Mouse (Mus musculus): Measurements from ENCODE around the gene Jakmip3.

Gene Jakmip3

DNA sequence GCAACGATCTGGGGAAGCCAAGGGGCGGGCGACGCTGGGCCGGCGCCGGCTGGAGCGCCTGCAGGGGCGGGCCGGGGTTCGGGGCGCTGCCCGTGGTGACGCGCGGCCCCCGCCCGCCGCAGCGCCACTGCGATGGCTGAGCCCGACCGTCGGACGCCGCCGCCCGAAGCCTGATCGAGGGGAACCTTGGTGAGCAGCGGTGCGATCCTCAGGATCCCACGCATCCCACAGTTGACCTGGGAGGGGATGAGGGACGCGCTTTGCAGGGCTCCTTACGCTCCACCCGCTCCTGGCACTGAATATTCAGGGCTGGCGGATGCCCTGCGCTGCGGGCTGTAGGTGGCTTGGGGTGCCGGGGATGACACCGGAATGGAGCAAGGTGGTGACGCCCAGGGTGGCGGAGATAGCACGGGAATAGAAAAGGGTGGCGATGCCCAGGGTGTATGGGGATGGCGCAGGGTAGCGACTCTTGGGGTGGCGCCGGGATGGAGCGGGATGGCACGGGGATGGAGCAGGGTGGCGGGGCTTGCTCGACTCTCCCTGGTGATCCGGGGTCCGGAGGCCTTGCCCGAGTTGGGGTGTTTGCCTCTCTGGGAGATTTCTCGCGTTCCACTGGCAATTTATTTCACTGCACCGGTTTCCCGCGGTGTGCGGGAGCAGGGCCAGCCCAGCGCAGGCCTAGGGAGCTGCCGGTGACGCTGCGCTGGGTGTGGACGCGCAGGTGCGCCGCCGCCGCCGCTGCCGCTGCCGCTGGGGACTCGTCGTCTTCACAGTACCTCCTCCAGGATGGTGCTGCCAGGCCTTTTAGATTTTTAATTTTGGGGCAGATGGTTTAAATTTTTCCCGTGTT is at the start of gene Jakmip3:
TSS of gene Jakmip3 (plus strand) at position 119 of the 850 bp plus-strand sequence.
- in situ Hi-C loops (cut with MboI; ENCODE audit: low pct_unique_long_range_greater_than_20kb in 1 of 2, low sequenced_read_pairs in 2 of 2, unreplicated experiment in 1 of 2): no loop called here

- in situ Hi-C loops (cut with MboI; ENCODE audit: low pct_unique_long_range_greater_than_20kb in 1 of 2, low sequenced_read_pairs in 2 of 2, unreplicated experiment in 1 of 2): no loop called here
Observed at GRCm38 (mm10) chr7:138898122-138898521, 42.4 kb upstream of the Jakmip3 start.

GRCm38 (mm10) chr7:138898743-138899142 is 41.8 kb upstream of the Jakmip3 start:
- in situ Hi-C loops (cut with MboI; ENCODE audit: low pct_unique_long_range_greater_than_20kb in 1 of 2, low sequenced_read_pairs in 2 of 2, unreplicated experiment in 1 of 2): no loop called here

GRCm38 (mm10) chr7:138903886-138904435 is 36.6 kb upstream of the Jakmip3 start:
- in situ Hi-C loops (cut with MboI; ENCODE audit: low pct_unique_long_range_greater_than_20kb in 1 of 2, low sequenced_read_pairs in 2 of 2, unreplicated experiment in 1 of 2): no loop called here

GRCm38 (mm10) chr7:138906441-138906840 is 34.1 kb upstream of the Jakmip3 start:
- in situ Hi-C loops (cut with MboI; ENCODE audit: low pct_unique_long_range_greater_than_20kb in 1 of 2, low sequenced_read_pairs in 2 of 2, unreplicated experiment in 1 of 2): no loop called here

- in situ Hi-C loops (cut with MboI; ENCODE audit: low pct_unique_long_range_greater_than_20kb in 1 of 2, low sequenced_read_pairs in 2 of 2, unreplicated experiment in 1 of 2): no loop called here
Observed at GRCm38 (mm10) chr7:138907043-138907442, 33.5 kb upstream of the Jakmip3 start.

DNA sequence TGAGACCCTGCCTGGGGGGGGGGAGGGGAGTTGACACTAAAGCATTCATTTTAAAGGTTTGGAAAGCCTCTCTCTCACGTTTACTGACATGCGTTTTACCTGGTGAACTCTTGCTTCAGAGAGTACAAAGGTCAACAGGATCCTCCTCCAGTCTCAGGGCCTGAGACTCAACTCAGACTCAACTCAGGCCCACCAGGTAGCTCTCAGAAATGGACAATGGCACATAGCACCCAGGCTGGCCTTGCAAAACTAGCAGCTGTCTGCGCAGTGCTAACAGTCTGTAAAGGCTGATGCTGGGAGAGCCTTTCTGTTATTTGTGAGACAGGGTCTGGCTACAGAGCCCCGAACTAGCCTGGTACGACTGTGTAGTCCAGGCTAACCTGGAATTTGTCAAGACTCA is 32.6 kb upstream of the Jakmip3 start:
- in situ Hi-C loops (cut with MboI; ENCODE audit: low pct_unique_long_range_greater_than_20kb in 1 of 2, low sequenced_read_pairs in 2 of 2, unreplicated experiment in 1 of 2): no loop called here

DNA sequence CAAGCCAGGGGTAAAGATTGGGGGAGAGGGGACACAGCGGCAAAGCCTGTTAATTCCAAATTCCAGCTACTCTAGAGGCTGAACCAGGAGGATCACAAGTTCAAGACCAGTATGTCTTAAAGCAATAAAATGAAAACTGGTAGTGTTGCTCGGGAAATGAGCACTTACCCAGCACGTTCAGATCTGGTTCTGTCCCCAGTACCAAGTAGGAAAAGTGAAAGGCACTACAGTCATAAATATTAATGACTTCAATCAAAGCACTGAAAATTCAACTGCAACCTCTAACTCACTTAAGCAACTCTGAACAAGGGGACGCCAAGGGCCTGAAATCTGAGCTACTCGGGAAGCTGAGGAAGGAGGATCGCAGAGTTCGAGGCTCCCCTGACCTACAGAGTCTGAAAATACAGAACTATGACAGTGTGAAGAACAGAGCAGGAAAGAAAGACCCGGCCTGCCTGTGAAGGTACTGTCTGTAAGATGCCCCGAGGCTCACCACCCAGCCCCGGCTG is 31.7 kb upstream of the Jakmip3 start:
- in situ Hi-C loops (cut with MboI; ENCODE audit: low pct_unique_long_range_greater_than_20kb in 1 of 2, low sequenced_read_pairs in 2 of 2, unreplicated experiment in 1 of 2): no loop called here

- in situ Hi-C loops (cut with MboI; ENCODE audit: low pct_unique_long_range_greater_than_20kb in 1 of 2, low sequenced_read_pairs in 2 of 2, unreplicated experiment in 1 of 2): no loop called here
Observed at GRCm38 (mm10) chr7:138909277-138910192, 31.0 kb upstream of the Jakmip3 start, which contains the start of gene Bnip3. Gene Bnip3 (minus strand): TSS chr7:138909519.

DNA sequence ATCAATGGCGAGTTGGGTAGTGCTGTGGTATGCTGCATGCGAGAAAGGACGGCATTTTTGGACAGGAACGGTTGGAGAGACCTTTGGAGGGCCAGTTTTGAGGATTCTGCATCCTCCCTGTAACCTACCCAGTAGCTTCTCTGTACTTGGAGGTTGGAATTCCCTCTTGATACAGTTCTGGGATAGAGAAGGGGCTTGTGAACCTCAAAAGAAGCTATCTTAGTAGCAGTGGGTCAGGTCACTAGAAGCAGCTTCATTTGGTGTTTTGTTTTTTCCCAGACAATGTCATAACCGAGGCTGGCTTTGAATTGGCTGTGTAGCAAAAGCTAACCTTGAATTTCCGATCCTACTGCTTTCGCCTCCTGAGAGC is 30.4 kb upstream of the Jakmip3 start:
- in situ Hi-C loops (cut with MboI; ENCODE audit: low pct_unique_long_range_greater_than_20kb in 1 of 2, low sequenced_read_pairs in 2 of 2, unreplicated experiment in 1 of 2): no loop called here

DNA sequence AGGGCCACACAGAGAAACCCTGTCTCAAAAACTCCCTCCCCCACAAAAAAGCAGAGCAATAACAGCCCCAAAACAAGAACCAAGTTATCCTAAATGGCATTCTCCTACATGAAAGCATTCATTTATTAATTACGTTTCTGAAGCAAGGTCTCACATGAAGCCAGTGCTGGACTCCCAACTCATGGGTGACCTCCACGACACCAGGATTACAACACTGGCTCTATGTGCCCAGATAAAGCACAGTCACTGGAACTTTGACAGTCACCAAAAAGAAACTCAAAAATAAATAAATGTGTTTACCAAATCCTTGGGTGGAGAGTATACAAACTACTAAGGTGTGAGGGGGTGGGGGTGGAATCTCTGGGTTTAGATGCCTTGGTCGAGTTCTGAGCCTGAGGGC is 26.9 kb upstream of the Jakmip3 start:
- in situ Hi-C loops (cut with MboI; ENCODE audit: low pct_unique_long_range_greater_than_20kb in 1 of 2, low sequenced_read_pairs in 2 of 2, unreplicated experiment in 1 of 2): no loop called here

DNA sequence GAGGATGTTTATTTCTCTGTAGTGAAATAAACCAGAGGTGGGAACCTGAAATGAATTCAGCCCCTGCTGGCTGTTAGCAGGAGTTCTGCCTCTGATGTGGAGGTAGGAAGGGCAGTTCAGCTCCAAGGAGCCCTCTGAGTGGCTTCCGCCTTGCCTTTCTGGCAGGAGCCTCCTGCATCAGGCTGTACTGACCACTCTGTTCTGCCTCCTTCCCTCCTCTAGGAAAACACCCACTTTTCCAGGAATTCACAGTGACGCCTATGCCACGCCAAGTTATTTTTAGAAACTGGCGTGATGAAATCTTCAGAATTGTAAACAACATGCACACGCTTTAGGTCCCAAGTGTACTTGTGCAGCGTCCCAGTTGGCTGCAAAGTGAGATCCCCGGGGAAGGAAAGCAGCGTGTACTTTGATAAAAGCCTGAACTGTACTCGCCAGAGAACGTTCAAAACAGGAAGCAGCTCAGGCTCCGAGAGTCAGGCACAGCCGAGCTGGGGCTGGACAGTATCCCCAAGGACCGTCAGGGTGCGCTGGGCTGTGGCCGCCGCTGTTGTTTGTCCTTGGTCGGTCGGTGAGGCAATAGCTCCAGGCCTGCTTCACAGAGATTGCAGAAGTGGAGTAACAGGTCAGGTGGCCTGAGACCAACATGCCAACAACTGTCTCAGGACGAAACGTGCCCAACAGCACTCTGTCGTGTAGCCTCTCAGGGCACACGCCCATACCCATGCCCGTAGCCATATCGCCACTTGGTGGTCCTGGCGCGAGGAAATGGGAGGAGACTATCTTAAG is 21.2 kb upstream of the Jakmip3 start:
- in situ Hi-C loops (cut with MboI; ENCODE audit: low pct_unique_long_range_greater_than_20kb in 1 of 2, low sequenced_read_pairs in 2 of 2, unreplicated experiment in 1 of 2): no loop called here

GRCm38 (mm10) chr7:138921611-138922010 is 18.9 kb upstream of the Jakmip3 start:
- in situ Hi-C loops (cut with MboI; ENCODE audit: low pct_unique_long_range_greater_than_20kb in 1 of 2, low sequenced_read_pairs in 2 of 2, unreplicated experiment in 1 of 2): loop anchor here (5.0 kb wide), 1 partner anchor 79 kb away; no protein-coding TSS in a partner anchor

- in situ Hi-C loops (cut with MboI; ENCODE audit: low pct_unique_long_range_greater_than_20kb in 1 of 2, low sequenced_read_pairs in 2 of 2, unreplicated experiment in 1 of 2): loop anchor here (5.0 kb wide), 1 partner anchor 82 kb away; no protein-coding TSS in a partner anchor
Observed at GRCm38 (mm10) chr7:138923756-138924425, 16.6 kb upstream of the Jakmip3 start.

GRCm38 (mm10) chr7:138928456-138928855 is 12.1 kb upstream of the Jakmip3 start:
- in situ Hi-C loops (cut with MboI; ENCODE audit: low pct_unique_long_range_greater_than_20kb in 1 of 2, low sequenced_read_pairs in 2 of 2, unreplicated experiment in 1 of 2): no loop called here

DNA sequence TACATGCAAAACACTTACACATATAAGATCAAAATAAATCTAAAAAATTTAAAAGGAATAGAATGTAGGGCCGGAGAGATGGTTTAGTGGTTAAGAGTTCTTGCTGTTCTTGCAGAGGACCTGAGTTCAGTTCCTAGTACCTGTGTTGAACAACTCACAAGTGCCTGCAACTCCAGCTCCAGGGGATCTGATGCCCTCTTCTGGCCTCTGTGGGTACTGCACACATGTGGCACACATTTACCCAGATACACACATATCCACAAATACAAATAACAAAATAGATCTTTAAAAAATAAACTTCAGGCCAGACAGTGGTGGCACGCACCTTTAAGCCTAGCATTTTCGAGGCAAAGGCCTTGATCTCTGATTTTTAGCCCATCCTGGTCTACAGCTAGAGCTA is 6.0 kb upstream of the Jakmip3 start:
- in situ Hi-C loops (cut with MboI; ENCODE audit: low pct_unique_long_range_greater_than_20kb in 1 of 2, low sequenced_read_pairs in 2 of 2, unreplicated experiment in 1 of 2): no loop called here

DNA sequence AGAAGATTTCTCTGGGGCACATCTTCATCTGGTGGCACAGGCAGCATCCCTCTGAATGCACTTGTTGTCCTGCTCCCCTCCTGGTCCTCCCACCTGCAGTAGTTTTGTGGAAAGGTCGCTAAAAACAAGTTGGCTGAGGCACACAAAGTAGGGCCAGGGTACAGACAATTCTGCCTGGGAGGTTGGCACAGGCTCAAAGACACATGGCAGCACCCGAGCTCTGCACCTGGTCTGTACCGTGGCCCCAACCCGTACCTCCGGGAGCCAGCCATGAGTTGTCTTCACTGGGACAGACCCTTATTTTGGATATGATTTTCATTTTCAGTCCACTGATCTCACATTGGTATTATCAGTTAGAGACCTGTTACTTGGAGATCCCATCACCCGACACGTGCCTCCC is 1.5 kb upstream of the Jakmip3 start:
- in situ Hi-C loops (cut with MboI; ENCODE audit: low pct_unique_long_range_greater_than_20kb in 1 of 2, low sequenced_read_pairs in 2 of 2, unreplicated experiment in 1 of 2): no loop called here

DNA sequence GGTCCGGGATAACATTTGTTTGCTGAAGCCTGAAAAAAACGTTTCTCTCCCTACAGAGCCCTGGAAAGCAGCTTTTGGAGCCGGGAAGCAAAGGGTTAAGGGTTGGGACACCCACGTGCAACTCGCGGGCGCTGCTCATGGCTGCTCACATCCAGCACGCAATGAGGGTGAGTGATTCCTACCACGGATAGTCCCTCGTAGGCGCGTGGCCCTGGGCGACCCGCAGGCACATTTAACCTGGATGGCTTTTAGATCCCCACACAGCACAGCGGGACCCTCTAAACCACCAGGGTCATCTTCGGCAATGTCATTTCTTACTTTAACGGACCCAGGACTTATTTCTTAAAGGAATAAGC is 296 bp upstream of the Jakmip3 start:
- in situ Hi-C loops (cut with MboI; ENCODE audit: low pct_unique_long_range_greater_than_20kb in 1 of 2, low sequenced_read_pairs in 2 of 2, unreplicated experiment in 1 of 2): no loop called here
